Mouse (Mus musculus) small intestine, adult 2 months (tissue): ENCODE data around the gene Zfp281.

Source experiments
- CTCF ChIP-seq: fragments of 200-500 bp; IDR thresholded peaks from 2 replicates; pipeline ENCODE4 v1.5.1; 2012; ENCODE audit warnings: low read depth, mild to moderate bottlenecking, control low read depth, inconsistent platforms, low read length, moderate library complexity, mixed read lengths; ENCODE audit not compliant: insufficient replicate concordance, insufficient read length; ENCODE audit errors: extremely low read depth
- POLR2A ChIP-seq: fragments of 200-500 bp; IDR thresholded peaks from 2 replicates; pipeline ENCODE4 v1.6.1; 2012; ENCODE audit warnings: low read depth, mild to moderate bottlenecking, control low read depth, inconsistent platforms, low read length, moderate library complexity

GRCm38 (mm10) chr1:136635644-136636043 is 10.9 kb downstream of the Zfp281 start:
- TF ChIP-seq CTCF (no peak), POLR2A (no peak)
